Mouse (Mus musculus) neural tube, embryonic 12.5 days (tissue): ENCODE data around the gene Abhd6. TPM values are rescaled to one million over a fixed set of nuclear protein-coding genes. Genes with fewer than 3 reads are reported as not detected.

Experiments used
- ATAC-seq: fragments of 200-750 bp; cut with Nextera tagmentation; 2 replicates; pipeline ENCODE4 v1.8.0; 2017; ENCODE audit warnings: low read depth, mild to moderate bottlenecking, moderate TSS enrichment, moderate library complexity; ENCODE audit not compliant: low FRiP score
- H3K27ac ChIP-seq: fragments of 300-500 bp; sonication (generic); 2 replicates; pipeline ENCODE4 v1.5.1; 2016
- H3K27me3 ChIP-seq: fragments of 300-500 bp; sonication (generic); replicated peaks from 2 replicates; pipeline ENCODE4 v1.6.1; 2016; ENCODE audit warnings: mild to moderate bottlenecking
- H3K36me3 ChIP-seq: fragments of 300-500 bp; sonication (generic); 2 replicates; pipeline ENCODE4 v1.6.1; 2016; ENCODE audit warnings: mild to moderate bottlenecking
- H3K4me1 ChIP-seq: fragments of 300-500 bp; sonication (generic); 2 replicates; pipeline ENCODE4 v1.6.1; 2016
- H3K4me2 ChIP-seq: fragments of 300-500 bp; sonication (generic); replicated peaks from 2 replicates; pipeline ENCODE4 v1.6.1; 2016; ENCODE audit warnings: mild to moderate bottlenecking
- H3K4me3 ChIP-seq: fragments of 300-500 bp; sonication (generic); 2 replicates; pipeline ENCODE4 v1.5.1; 2016
- H3K9ac ChIP-seq: fragments of 300-500 bp; sonication (generic); 2 replicates; pipeline ENCODE4 v1.6.1; 2016; ENCODE audit warnings: mild to moderate bottlenecking
- H3K9me3 ChIP-seq: fragments of 300-500 bp; sonication (generic); 2 replicates; pipeline ENCODE4 v1.6.1; 2016; ENCODE audit warnings: mild to moderate bottlenecking
- WGBS: fragments of 180-500 bp; shearing (Covaris S2); methylation state at CpG from one replicate; pipeline ENCODE4 v1.1.7; 2016; 5-methylcytosine and 5-hydroxymethylcytosine counted together
- polyA plus RNA-seq: library from polyadenylated mRNA; unstranded; fragments of >200 nt; fragmentation: Nextera tagmentation; extraction: Ambion mirVana; gene quantifications from 2 replicates; pipeline ENCODE4 v1.2.1, GENCODE M21; 2016

Gene Abhd6
- polyA plus RNA-seq, 1 experiment from 2014 or later, result 20.0 TPM

DNA sequence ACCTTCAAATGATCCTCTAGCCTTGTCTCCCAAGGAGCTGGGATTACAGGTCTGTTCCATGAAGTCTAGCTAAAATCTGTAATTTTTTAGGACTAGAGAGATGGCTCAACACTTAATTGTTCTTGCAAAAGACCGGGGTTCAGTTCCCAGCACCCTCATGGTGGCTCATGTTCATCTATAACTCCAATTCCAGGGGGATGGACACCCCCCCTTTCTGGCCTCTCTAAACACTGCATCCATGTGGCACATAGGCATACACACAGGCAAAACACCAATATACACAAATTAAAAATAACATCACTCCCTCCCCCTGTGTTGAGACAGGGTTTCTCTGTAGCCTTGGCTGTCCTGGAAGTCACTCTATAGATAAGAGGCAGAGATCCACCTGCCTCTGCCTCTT, 17.3 kb downstream of the Abhd6 start:
- H3K4me1 ChIP-seq, result no peaks in the 10 kb centered on the region
- H3K4me3 ChIP-seq, result no peak overlapping the region
- no peak overlapping the region for H3K27ac ChIP-seq
- H3K4me2 ChIP-seq, result no peak overlapping the region
- no peaks in the 10 kb centered on the region for H3K27me3 ChIP-seq
- no peaks in the 10 kb centered on the region for H3K36me3 ChIP-seq
- WGBS, result 92% methylated on average over 1 of the region's 1 CpGs
- H3K9me3 ChIP-seq, result no peaks in the 10 kb centered on the region
- no peak for ATAC-seq
- H3K9ac ChIP-seq, result no peak overlapping the region

DNA sequence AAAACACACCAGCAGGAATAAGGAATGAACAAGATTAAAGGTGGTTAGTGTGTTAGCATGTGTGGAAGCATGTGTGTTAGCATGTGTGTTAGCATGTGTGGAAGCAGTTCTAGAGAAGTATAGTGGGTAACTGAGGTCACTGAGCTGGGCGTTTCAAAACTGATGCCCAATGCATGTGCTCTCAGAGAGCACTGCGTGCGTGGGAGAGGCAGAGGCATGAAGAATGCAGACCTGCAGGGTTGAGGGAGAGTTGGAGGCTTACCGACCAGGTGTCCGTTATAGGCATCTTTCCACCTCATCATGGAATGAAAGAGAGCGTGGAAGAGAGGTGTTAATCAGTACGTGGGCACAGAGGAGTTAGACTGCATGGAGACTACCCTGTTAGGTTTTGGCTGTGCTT, 17.8 kb downstream of the Abhd6 start:
- H3K36me3 ChIP-seq, result no peaks in the 10 kb centered on the region
- no peaks in the 10 kb centered on the region for H3K4me1 ChIP-seq
- H3K9ac ChIP-seq, result no peak overlapping the region
- H3K27me3 ChIP-seq, result no peaks in the 10 kb centered on the region
- H3K27ac ChIP-seq, result no peak overlapping the region
- H3K9me3 ChIP-seq, result no peaks in the 10 kb centered on the region
- H3K4me3 ChIP-seq, result no peak overlapping the region
- no peak overlapping the region for H3K4me2 ChIP-seq
- ATAC-seq, result no peak
- 89% methylated on average over 7 of the region's 7 CpGs for WGBS

DNA sequence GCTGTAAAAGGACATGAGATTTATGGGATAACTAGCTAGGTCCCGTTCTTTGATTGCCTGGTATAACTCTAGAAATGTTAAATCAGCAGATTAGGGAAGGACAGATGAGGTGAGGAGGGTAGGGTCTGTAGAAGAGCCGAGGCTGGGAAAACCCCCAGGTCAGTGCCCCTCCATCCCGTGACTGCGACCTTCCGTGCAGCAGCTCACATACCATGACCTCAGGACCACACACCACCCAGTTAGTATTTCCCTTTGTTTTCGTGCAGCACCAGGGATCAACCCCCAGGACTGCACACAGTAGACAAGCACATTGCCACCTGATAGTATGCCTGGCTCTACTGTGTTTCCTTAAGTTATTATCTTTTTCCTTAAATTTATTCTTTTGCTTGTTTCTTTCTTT, 21.8 kb downstream of the Abhd6 start:
- no peak overlapping the region for H3K27ac ChIP-seq
- no peak overlapping the region for H3K4me3 ChIP-seq
- H3K4me2 ChIP-seq, result no peak overlapping the region
- H3K9me3 ChIP-seq, result no peaks in the 10 kb centered on the region
- no peaks in the 10 kb centered on the region for H3K4me1 ChIP-seq
- ATAC-seq, result no peak
- H3K27me3 ChIP-seq, result no peaks in the 10 kb centered on the region
- no peak overlapping the region for H3K9ac ChIP-seq
- H3K36me3 ChIP-seq, result no peaks in the 10 kb centered on the region
- WGBS, result 58% methylated on average over 6 of the region's 6 CpGs

DNA sequence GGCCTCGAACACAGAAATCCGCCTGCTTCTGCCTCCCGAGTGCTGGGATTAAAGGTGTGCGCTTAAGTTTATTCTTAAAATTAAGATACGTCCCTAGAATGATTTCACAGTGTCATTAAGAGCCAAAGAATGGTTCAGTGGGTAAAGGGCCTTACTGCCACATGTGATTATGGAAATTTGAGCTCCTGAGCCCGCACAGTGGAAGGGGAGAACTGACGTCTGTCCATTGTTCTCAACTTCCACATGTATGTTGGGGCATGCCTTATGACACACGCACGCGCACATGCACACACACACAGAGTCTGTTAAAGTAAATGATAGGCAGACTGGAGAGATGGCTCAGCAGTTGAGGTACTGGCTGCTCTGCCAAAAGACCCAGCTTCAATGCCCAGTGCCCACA, 22.2 kb downstream of the Abhd6 start:
- H3K9me3 ChIP-seq, result no peaks in the 10 kb centered on the region
- no peak overlapping the region for H3K4me2 ChIP-seq
- no peak overlapping the region for H3K9ac ChIP-seq
- H3K4me3 ChIP-seq, result no peak overlapping the region
- ATAC-seq, result no peak
- H3K4me1 ChIP-seq, result no peaks in the 10 kb centered on the region
- no peaks in the 10 kb centered on the region for H3K36me3 ChIP-seq
- no peak overlapping the region for H3K27ac ChIP-seq
- 92% methylated on average over 10 of the region's 10 CpGs for WGBS
- H3K27me3 ChIP-seq, result no peaks in the 10 kb centered on the region

DNA sequence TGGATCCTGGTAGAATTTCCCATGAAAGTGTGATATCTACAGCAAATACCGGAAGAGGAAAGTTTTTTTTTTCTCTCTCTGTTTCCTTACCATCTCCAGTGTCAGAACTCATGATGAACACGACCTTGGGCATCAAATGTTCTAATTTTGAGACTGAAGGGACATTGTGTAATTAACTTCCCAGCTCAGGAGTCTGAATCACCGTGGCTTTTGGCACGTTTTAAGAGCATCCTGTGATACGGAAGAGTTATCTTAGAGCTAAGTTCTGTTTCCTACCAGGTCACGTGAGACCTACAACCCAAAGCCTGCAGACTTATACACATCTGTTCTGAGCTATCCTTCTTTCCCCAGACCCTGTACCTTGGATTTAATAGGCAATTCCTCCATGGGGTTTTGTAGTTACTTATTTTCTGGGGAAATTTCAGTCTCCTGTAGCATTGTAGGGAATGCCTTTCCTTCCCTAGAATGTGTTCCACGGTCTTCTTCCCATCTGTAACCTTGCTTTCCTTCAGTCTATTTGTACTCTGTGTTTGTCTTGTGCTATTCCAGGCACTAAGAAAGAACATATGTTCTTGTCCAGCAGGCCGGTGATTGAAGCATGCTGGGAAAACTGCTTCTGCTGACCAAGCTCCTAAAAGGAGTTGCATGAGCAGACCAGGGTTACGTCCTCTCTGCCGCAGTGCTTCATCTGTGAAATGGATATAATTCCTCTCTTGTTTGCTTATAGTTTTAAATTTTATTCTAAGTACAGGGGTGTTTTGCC, 24.2 kb downstream of the Abhd6 start:
- Histone ChIP-seq H3K27ac (no peak overlapping the region), H3K9me3 (no peaks in the 10 kb centered on the region), H3K4me3 (no peak overlapping the region), H3K27me3 (no peaks in the 10 kb centered on the region), H3K4me2 (no peak overlapping the region), H3K9ac (no peak overlapping the region), H3K4me1 (no peaks in the 10 kb centered on the region), H3K36me3 (no peaks in the 10 kb centered on the region)
- WGBS, result 85% methylated on average over 10 of the region's 10 CpGs
- no peak for ATAC-seq

DNA sequence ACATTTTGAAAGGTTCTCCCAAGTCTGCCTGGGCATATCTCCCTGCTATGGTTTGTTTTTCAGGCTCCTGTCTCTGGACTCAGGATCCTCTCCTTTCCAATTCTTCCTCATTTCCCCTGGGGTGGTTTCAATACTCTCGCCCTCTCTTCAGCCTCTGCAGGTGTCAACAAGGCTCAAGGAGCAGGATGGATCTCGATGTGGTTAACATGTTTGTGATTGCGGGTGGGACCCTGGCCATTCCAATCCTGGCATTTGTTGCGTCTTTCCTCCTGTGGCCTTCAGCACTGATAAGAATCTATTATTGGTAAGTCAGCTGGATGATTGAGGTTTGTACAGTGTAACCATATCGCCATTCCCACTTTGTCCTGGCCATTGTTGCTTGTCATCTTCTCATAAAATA, 25.4 kb downstream of the Abhd6 start:
- WGBS, result 91% methylated on average over 5 of the region's 5 CpGs
- H3K4me1 ChIP-seq, result no peaks in the 10 kb centered on the region
- H3K27me3 ChIP-seq, result no peaks in the 10 kb centered on the region
- H3K36me3 ChIP-seq, result no peaks in the 10 kb centered on the region
- no peak overlapping the region for H3K9ac ChIP-seq
- no peak overlapping the region for H3K4me2 ChIP-seq
- H3K9me3 ChIP-seq, result no peaks in the 10 kb centered on the region
- no peak for ATAC-seq
- no peak overlapping the region for H3K27ac ChIP-seq
- H3K4me3 ChIP-seq, result no peak overlapping the region

DNA sequence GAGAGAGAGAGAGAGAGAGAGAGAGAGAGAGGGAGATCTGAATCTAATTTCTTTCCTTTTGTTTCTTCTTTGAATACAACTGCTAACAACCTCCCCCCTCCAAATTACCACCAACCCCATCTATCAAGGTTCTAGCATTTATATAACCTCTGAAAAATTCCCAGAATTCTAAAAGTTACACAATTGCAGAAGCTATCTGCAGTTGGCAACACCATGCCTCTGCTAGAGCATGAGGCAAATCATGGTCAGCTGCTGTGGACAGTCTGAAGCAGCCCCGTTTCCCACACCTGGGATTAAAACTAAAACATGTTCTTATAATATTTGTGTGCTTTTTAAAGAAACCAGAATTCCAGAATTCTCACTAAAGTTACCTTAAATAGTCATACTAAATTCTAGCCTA, 27.1 kb downstream of the Abhd6 start:
- H3K9ac ChIP-seq, result no peak overlapping the region
- no peaks in the 10 kb centered on the region for H3K27me3 ChIP-seq
- WGBS, result 87% methylated on average over 1 of the region's 1 CpGs
- H3K9me3 ChIP-seq, result no peaks in the 10 kb centered on the region
- no peak overlapping the region for H3K4me3 ChIP-seq
- no peak overlapping the region for H3K4me2 ChIP-seq
- H3K36me3 ChIP-seq, result no peaks in the 10 kb centered on the region
- ATAC-seq, result no peak
- H3K4me1 ChIP-seq, result no peaks in the 10 kb centered on the region
- no peak overlapping the region for H3K27ac ChIP-seq

DNA sequence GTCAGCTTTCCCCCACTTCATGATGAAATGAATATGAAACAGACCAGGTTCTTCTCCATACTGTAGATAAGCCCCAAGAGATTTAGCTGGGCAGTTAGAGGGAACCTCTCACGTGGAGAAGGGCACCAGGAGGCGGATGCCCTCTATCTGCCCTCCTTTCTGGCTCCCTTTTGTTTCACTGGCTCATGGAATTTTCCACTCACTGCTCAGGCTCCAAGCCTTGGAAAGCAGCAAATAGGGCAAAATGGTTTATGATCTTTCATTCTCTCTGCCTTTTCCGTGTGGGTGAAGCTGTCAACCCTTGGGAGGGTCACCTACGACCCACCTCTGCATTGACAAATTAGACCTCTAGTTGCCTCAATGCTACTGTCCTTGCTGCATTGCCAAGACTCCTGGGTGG, 27.8 kb downstream of the Abhd6 start:
- Histone ChIP-seq H3K9ac (no peak overlapping the region), H3K9me3 (no peaks in the 10 kb centered on the region), H3K4me2 (no peak overlapping the region), H3K36me3 (no peaks in the 10 kb centered on the region), H3K27ac (no peak overlapping the region), H3K4me1 (no peaks in the 10 kb centered on the region), H3K4me3 (no peak overlapping the region), H3K27me3 (no peaks in the 10 kb centered on the region)
- no peak for ATAC-seq
- 36% methylated on average over 4 of the region's 4 CpGs for WGBS

DNA sequence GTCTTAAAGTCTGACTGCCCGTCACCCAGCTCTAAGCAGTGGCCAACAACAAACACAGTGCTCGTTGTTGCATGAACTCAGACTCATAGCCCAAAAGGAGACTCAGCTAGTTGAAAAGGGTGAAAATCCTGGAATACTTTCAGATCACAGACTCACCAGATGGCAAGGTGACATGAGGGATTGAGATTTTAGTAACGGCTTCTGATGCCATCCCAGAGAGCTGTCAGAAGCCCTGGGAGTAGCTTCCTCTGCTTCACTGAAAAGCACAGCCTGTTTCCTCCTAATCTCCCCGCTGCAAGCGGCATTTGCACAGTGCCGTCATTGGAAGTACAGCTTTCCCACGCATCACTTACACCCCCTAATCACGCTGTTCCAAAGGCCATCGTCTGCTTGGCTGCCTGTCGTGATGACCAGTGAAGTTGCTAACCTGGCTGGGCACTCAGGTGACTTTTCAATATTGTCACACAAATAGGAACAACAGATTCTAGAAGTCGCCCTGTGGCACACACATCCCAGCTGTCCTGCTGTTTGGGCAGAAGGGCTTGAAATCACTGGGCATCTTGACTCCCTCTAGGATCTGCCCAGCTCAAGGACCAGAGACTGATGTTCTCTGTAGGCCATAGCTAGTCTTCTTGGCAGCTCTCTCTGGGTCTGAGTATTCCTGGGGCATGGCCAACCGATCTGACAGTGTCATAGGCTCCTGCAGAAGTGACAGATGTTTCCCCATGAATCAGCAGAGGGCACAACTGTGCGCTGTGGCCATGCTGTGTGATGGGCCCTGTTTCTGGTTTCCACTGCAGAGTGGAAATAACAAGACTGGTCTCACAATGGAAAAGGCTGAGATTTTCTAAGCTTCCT, 29.6 kb downstream of the Abhd6 start:
- ATAC-seq, result no peak
- no peak overlapping the region for H3K4me2 ChIP-seq
- H3K4me3 ChIP-seq, result no peak overlapping the region
- no peaks in the 10 kb centered on the region for H3K36me3 ChIP-seq
- H3K27me3 ChIP-seq, result no peaks in the 10 kb centered on the region
- H3K27ac ChIP-seq, result no peak overlapping the region
- H3K9me3 ChIP-seq, result no peaks in the 10 kb centered on the region
- 73% methylated on average over 13 of the region's 13 CpGs for WGBS
- H3K4me1 ChIP-seq, result no peaks in the 10 kb centered on the region
- H3K9ac ChIP-seq, result no peak overlapping the region

DNA sequence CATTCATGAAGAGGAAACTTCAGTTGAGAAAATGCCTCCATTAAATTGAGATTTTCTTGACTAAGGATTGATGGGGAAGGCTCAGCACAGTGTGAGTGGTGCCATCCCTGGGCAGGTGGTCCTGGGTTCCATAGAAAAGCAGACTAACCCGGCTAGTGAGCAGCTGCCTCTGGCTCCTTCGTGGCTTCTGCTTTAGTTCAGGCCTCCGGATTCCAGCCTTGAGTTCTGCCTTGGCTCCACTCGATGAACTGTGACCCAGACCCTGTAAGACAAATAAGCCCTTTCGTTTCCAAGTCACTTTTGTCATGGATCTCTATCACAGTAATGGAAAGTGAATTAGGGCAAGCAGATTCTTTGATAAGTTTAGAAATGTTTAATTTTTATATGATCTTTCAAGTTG, 31.9 kb downstream of the Abhd6 start:
- 78% methylated on average over 5 of the region's 5 CpGs for WGBS
- no peak for ATAC-seq
- no peaks in the 10 kb centered on the region for H3K4me1 ChIP-seq

DNA sequence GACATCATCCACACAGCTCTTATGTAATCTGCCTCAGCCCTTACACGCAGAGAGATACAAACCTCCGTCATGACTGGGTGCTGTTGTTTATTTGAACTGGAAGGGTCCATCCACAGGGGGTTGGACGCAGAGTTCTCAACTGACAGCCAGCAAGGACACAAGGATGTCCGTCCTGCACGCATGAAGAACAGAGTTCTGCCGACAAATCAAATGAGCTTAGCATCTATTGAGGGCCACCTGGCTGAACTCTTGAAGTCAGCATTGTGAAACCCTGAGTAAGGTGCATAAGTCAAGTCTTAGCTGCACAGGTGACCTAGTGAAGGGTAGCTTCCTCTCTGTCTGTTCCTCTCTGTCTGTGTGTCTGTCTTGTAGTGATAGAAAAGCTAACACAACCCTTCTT, 33.2 kb downstream of the Abhd6 start:
- H3K27ac ChIP-seq, result no peak overlapping the region
- no peaks in the 10 kb centered on the region for H3K36me3 ChIP-seq
- no peak overlapping the region for H3K9ac ChIP-seq
- H3K27me3 ChIP-seq, result no peaks in the 10 kb centered on the region
- H3K4me1 ChIP-seq, result no peaks in the 10 kb centered on the region
- H3K9me3 ChIP-seq, result no peaks in the 10 kb centered on the region
- WGBS, result 92% methylated on average over 6 of the region's 6 CpGs
- H3K4me2 ChIP-seq, result no peak overlapping the region
- no peak for ATAC-seq
- no peak overlapping the region for H3K4me3 ChIP-seq

More for the DNA sequence above, 31.9 kb downstream of the Abhd6 start:
- H3K9me3 ChIP-seq, result no peaks in the 10 kb centered on the region
- no peak overlapping the region for H3K9ac ChIP-seq
- H3K4me2 ChIP-seq, result no peak overlapping the region
- H3K27me3 ChIP-seq, result no peaks in the 10 kb centered on the region
- no peak overlapping the region for H3K27ac ChIP-seq
- H3K4me3 ChIP-seq, result no peak overlapping the region
- H3K36me3 ChIP-seq, result no peaks in the 10 kb centered on the region

DNA sequence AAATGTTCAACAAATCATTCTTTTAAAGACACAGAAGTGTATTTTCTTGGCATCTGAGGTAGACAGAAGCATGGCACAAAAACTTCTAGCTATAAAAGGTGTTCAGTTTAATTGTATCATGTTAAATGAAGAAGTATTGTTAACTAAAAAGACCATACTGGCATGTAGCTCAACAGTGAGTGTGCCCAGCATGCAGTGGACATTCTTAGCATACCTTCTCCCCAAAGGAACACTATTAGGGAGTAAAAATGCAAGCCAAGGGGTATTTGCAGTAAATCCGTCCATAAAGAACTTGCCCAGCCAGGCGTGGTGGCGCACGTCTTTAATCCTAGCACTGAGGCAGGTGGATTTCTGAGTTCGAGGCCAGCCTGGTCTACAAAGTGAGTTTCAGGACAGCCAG, 33.7 kb downstream of the Abhd6 start:
- Histone ChIP-seq H3K9ac (no peak overlapping the region), H3K4me2 (no peak overlapping the region), H3K27ac (no peak overlapping the region), H3K27me3 (no peaks in the 10 kb centered on the region), H3K4me3 (no peak overlapping the region), H3K4me1 (no peaks in the 10 kb centered on the region), H3K36me3 (no peaks in the 10 kb centered on the region; the same call in 1 of the 2 replicates), H3K9me3 (no peaks in the 10 kb centered on the region)
- 80% methylated on average over 5 of the region's 5 CpGs for WGBS
- no peak for ATAC-seq
